Mouse (Mus musculus) adrenal gland, postnatal 10 days (tissue): ENCODE data around the gene Anp32b. TPM values are rescaled to one million over a fixed set of nuclear protein-coding genes. Genes with fewer than 3 reads are reported as not detected.
A peak's percentile ranks its signal among the peaks of the same experiment; 100 is the strongest.

Source experiments
- DNase-seq: peaks from one replicate; pipeline ENCODE4 v3.0.0; 2021; ENCODE audit warnings: mixed read lengths
- long read RNA-seq, 2 experiments: library from polyadenylated mRNA; stranded (forward); transcript quantifications; one replicate each; pipeline ENCODE4 v2.0.0; 2021
- total RNA-seq, 2 experiments: library from RNA; stranded (reverse); gene quantifications; 2 replicates each; pipeline ENCODE4 v1.2.3; 2021

Gene Anp32b
- 100 to 1,000 TPM; 136 to 141 TPM for total RNA-seq
- long read RNA-seq, experiment 1, transcript Anp32b-201 (7 exons, 1,716 nt) = major isoform, 173 of 227 reads
- long read RNA-seq, experiment 1, partial matches to known transcripts = 12 of 227 reads
- long read RNA-seq, experiment 1, other reads (novel, unspliced or antisense) = 42 of 227 reads
- long read RNA-seq, experiment 2, transcript Anp32b-201 (7 exons, 1,716 nt) = major isoform, 87 of 107 reads
- long read RNA-seq, experiment 2, partial matches to known transcripts = 4 of 107 reads
- long read RNA-seq, experiment 2, other reads (novel, unspliced or antisense) = 16 of 107 reads

DNA sequence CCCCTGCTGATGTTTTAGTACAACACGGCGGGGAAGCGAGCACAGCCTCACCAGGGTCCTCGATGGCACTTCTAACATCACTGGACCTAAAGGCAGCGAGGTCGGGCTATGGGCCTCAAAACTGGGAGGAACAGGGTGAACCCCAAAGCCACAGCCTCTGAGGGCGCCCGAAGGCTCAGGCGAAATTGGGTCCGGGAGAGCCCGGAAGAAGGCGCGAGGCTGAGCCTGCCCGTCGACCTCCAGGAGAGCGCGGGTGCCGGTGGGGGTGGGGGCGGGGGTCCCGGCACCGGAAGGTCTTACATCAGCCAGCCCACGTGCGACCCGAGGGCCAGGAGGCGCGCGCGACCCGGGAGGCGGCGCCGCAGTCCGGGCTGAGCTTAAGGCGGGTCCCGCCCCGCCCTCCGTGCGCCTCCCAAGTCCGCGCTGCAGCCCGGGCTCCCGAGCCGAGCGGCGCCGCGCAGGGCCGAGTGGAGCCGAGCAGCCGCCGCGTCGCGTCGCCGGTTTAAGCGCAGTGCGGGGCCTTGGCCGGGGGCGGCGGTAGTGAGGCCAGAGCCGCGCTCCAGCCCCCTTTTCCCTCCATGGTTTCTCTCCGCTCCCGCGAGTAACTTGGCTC, at the start of gene Anp32b:
TSS of gene Anp32b (plus strand) at position 384 of the 613 bp plus-strand sequence.
- peak; percentile 97 for DNase-seq

DNA sequence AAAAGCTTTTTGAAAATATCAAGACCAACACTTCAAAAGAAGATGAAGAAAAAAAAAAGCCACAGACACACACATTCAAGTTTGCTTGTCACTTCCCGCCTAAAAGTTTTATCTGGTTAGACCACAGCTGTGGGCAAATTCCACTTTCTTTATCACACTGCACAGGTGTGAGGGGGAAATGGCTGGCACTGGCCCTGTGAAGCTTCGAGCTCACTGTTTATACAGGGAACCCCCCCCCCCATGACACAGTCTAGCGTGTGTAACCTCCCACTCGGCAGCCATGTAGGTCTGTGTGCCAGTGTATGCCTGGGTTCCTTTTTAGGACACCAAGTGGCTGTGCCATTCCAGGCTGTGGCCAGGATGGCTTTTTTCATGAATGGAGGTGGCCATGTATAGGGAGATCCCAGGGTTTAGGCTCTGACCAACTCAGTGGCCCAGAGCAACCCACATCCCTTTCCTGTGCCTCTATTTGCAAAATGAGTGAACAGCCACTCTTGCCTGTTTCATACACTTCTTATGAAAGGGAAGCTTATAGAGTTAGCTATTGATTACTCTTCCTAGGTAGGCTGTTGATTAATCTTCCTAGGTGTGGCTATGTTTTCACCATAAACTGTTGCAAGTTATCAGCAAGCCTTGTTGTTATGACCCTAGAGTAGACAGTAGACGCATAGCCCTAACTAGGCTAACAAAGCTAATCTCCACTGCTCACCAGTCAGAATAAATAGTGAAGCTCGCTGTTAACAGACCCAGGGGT, 46.5 kb upstream of the Anp32b start:
- no peak for DNase-seq

DNA sequence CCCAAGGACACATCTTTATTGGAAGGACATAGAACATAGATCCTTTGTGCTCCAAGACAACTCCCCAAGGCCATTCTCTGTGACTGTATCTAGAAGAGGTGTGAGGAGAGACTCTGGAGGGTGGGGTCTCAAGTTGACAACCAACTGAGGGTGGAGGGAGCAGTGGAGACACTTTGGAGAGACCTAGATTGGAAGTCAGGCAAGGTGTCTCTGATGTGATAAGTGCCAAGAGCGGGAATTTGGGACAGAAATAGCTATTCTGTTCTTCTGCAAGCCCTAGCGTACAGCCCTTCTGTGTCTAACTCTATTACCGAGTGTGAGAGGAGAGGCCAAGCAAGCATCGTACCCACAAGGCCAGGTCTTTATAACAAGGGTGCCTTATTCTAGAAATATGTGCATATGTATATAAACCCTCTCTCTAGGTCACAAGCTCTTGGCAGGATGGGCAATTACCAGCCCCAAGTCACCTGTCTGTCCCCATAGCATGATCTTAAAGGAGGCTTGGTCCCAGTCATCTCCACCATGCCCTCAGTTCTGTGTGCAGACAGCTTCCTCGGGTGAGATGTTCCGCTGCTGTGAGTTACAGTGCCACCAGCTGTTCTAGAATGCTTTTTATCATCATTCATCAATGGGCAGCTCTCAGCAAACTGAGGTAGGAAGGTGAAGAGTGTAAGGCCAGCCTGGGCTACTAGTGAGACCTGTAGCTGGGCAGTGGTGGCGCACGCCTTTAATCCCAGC, 43.6 kb upstream of the Anp32b start:
- DNase-seq = no peak

DNA sequence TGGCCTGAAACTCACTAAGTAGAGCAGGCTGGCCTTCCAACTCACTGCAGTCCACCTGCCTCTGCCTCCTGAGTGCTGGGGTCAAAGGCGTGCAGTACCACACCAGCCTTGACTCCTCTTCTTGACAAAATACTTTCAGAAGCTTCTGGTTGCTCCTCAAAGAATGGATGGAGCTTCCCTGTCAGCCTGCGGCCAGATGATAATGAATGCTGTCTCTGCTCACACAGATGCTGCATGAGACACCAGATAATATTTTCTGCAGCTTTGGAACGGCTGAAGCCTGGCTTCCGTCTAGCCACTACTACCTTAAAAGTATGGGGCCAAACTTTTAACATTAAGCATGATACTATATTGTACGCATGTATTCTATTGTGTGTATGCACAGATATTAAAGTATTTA, 40.0 kb upstream of the Anp32b start:
- no peak for DNase-seq

DNA sequence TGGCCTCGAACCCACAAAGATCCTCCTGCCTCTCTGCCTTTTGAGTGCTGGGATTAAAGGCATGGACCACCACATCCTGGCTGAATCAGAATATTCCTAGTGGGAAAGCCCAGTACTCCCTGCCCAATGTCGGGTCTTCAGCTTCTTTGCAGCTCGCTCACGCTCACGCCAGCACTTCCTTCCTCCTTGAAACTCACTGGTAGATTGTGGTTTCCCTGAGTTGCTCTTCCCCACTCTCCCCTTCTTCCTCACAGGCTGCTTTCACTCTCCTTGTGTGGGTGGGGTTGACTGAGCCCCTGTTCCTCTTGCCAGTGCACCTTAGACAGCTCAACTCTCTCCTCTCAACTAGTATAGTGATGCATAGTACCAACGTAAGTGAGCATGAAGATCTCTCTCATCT, 39.2 kb upstream of the Anp32b start:
- DNase-seq = no peak

DNA sequence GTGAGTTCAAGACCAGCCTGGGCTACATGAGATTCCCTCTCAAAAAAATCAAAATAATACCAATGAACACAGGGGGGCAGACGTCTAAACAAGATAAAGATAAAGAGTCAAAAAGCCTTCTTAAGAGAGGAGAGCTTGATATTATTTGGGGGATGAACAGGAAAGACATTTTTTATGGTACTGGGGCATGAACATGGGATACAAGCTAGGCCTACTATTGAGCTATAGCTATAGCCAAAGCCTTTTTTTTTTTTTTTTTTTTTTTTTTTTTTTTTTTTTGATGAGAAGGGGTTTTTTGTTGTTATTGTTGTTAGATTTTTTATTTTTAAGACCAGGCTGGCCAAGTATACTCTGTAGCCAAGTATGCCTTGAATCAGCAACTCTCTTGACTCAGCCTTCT, 38.6 kb upstream of the Anp32b start:
- DNase-seq = no peak

DNA sequence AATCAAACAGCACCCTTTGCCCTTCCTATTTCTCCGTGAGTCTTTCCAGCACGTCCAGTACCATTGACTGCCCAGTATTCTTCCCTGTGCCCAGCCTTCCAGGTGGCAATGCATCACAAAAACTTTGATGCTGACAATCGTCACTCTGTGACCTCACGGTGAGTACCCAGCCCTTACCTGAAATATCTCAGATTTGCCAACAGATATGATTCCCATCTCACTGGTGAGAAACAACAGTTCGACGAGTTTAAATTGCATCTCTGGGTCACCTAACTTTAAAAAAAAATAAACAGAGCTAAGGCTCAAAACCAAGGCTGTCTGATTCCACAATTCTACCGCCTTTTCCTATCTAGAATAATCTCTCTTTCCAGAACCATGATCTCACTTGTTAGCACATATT, 37.3 kb upstream of the Anp32b start, which contains the start of gene Hemgn:
TSS of gene Hemgn (minus strand) at position 101 of the 400 bp plus-strand sequence.
- no peak for DNase-seq

DNA sequence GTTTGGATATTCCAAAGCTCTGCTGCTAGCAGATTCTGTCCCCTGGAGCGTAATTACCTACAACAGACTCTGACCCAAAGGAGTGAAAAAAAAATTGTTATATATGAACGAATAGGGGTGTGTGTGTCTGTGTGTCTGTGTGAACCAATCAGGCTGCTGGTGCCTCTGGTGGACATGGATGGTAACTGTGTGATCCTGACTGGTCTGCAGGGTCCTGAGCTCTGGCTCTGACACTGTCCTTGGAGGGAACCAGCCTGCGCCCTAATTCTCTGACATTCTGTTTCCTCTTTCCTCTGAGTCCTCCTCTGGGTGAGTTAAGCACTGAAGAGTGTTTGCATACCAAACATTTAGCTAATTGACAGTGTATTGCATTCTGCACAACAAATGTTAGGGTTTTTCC, 33.2 kb upstream of the Anp32b start:
- DNase-seq = peak; percentile 32

DNA sequence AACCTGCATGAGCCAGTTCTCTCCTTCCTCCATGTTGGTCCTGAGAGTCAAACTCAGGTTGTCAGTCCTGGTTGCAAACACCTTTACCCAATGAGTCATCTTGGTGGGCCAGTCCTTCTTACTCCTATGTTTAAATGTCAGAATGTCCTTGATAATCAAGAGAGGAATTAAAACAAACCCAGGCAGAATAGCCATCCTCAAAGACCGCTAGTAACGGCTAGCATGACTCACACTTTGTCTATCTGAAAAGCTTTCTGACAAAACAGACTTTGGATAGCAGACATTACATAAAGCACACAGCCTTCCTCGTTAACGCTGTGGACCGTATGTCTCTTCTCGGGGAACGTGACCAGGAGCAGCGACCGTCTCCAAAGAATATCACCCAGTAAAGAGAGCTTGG, 31.9 kb upstream of the Anp32b start:
- DNase-seq = no peak

DNA sequence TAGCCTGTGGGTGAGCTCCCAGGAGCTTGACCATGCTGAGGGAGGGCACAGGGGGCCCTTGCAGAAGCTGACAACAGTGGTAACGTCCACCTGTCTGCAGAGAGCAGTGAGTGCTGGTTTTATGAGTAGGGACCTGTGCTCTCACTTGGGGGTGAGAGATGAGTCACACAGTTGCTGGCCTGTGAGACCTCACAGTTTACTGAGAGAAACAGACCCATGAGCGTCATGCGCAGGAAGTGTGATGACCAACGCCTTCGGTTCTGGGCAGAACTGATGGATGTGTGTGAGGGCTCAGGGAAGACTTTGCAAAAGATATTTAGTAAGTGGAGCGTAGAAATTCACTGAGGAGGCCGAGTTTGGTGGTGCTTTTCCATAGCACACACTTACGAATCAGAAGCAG, 28.1 kb upstream of the Anp32b start:
- DNase-seq = no peak

DNA sequence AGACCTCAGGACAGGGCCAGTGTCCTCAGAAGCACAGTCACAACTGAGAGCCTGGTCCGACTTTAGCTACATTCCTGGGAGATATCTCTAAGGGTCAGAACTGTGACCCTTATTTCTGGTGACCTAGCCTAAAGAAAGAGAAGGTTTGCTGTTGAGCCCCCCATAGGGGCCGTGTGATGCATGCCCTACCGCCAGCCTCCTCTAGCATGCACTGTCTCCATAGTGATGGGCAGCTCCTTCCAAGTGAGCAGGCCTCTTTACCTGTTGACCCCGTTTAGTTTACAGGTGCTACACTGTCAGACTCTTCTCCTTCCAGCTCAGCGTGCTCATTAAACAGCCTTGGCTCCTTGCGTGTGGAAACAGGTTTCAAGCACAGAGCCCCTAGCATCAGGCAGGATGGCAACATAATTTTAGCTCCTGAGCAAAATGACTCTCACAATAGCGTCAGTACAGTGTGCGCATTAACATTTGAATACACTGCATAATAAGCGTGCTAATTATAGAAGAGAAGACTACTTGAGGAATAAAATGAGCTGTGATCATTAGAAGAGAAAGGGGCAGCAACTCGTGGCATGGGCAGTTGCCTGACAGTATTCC, 21.7 kb upstream of the Anp32b start:
- no peak for DNase-seq

DNA sequence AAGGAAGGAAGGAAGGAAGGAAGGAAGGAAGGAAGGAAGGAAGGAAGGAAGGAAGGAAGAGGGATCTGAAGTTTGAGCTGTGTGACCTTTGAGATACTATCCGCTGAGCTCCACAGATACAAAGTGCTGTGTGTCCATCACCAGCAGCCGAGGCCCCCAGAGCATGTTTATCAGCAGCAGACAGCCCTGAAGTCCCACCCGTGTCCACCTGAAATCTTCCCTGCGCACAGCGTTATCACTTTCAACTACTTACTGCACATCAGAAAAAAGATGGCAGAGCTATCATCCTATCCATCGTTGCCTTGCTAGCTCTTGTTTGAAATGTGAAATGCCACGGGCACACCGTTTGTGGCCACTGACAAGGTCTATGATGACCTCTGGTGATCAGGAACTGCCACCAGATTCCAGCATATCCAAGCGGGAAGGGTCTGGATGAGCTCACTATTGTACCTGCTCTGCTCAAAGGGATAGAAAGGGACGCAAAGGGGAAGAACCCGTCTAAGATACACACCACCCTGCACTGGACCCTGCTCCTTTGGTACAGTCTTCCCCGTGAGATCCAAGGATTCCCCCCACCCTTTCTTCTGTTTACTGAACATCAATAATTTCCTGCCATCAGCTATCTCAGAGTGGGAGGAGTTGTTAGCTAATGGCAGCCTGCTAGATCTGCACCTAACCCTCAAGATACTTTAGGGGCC, 18.2 kb upstream of the Anp32b start:
- DNase-seq = no peak

DNA sequence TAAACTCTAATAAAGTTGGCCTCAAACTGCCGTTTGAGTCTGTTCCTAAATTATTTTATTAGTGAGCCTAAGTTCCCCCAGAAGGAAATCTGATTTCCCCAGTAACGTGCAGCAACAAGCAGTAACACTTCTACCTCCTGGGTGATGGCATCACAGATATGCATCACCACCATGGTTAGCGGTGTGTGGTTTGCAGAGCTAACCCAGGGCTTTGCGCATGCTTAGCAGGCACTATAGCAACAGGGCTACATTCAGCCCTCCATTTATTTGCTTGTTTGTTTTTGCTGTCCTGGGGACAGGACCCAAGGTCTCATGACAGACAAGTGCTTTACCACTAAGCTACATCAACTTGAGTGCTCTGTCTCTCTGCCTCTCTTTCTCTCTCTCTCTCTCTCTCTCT, 8.2 kb upstream of the Anp32b start:
- DNase-seq = no peak

DNA sequence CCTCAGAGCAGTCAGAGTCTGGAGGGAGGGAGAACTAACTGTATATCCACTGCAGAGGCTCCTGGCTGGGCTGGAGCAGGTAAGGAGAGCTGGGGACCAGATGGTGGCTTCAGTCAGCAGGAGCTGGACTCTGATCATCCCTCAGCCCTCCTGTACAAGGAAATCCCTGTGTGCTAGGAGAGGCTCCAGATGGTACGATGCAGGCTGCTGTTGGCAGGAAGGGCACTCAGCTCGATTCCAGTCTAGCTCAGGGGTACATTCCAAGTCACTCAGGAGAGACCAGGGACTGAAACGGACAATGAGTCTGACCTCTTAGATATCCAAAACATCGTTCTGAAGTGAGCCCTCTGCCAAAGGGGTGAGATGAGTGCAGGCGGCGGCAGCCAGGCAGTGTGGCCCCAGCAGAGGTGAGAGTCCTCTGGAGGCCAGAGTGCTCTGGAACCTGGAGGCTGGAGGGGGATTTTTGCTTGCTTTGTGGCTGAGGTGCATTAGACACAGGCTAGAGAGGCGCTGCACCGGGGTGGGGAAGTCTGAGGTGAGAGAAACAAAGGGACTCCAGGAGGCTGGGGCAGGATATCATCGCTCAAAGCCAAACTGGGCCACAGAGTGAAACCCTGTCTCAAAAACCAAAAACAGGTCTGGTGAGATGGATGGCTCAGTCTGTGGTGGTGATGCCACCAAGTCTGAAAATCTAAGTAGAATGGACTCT, 5.3 kb upstream of the Anp32b start:
- no peak for DNase-seq

DNA sequence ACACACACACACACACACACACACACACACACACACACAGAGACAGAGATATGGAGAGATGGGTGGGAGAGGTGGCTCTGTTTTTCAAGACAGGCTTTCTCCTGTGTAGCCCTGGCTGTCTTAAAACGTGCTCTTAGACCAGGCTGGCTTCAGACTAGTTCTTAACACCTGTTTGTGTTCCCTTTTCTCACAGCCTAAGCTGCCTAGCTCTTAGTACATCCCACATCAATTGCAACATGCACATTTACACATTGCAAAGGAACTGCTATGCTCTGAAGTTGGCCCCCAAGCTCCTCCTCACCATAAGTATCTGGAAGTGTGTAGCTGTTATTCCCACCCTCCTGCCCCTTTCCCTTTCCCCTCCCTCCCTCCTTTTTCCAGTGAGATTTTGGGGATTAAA, 3.2 kb upstream of the Anp32b start:
- no peak for DNase-seq

DNA sequence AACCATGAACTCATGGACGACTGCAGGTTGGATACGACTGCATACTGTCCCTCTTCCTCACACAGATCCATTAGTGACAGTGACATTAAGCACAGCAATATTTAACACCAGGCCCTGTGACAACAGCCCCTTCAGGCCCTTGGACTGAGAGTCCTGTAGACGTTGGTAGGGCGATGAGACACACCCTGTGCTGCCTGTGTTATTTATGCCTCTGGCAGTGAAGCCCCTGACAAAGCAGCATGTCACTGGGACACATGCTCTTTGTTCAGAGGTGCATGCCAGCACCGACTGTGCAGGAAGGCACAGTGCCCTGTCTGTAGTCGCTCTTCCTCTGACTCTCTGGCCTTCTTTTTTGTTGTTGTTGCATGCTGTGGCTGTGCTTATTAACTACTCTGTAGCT, 1.8 kb upstream of the Anp32b start:
- DNase-seq = no peak

DNA sequence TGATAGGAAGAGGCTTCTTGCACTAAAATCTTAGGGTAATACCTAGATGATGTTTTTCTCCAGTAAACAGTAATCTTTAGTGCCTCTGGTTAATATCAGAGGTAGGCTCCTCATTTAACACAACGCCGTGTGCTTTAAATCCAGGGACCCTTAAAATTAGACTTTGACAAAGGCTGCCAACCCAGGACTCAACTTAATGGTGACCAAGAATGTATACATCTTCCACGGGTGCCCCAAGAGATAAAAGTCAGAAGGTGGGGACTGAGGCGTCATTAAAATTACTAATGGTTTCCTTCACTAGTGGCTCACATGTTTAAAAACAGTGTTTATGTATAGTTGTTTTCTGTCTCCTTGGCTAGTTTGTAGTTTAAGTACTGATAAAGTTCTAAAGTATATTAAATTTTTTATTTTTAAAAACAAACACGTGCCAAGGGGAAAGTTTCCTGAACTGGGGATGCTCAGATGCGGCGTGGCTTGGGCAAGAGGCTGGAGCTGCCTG, 633 bp upstream of the Anp32b start:
- no peak for DNase-seq

DNA sequence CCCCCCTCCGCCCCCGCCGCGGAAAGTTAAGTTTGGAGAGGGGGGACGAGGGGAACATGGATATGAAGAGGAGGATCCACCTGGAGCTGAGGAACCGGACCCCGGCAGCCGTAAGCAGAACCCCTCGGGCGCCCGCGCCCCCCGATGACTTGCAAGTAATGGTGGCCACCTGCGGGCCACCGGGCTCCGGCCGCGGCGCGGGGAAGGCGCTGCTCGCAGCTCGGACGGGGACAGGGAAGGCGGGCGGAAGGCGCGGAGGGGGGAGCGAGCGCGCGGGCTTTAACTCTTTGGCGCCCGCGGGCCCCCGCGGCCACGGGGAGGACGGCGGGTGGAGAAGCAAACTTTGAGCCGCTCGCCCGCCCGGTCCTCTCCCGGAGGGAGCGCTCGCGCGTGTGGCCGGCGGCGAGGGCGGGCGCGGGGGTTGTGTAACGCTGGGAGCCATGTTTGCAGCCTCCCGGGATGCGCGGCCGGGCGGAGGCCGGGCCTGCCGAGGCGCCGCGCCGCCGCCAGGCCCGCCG, 597 bp downstream of the Anp32b start:
- peak; percentile 83 for DNase-seq

DNA sequence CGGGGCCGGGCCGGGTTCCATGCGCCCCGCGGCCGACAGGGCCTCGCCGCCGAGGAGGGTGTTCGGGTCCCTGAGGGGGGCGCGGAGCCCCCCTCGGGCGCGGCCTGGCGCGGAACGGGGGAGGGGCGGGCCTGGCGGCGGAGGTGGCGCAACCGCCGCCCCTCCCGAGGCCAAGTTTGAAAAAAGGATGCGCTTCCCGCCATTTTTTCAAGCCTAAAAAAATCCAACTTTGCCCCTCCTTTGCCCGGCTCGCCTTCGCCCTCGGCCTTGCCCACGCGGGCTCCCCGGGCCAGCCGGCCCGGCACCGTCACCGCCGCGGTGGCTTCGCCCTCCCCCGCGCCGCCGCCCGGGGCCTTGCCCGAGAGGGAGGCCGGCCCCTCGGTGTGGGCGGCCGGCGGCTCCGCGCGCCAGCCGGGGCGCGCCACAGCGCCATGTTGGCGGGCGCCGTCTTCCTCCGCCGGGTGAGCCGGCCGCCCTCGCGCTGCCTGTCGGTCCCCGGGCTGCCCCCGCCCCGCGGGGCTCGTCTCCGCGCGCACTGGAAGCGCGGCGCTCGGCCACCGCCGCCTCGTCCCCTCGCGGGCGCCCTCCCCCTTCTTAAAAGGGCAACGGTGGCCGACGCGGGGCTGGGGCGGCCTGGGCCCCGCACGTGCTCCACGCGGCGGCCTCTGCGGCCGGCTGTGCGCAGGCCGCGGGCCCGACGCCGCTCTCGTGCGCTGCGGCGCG, 1.2 kb downstream of the Anp32b start:
- DNase-seq = peak; percentile 82

DNA sequence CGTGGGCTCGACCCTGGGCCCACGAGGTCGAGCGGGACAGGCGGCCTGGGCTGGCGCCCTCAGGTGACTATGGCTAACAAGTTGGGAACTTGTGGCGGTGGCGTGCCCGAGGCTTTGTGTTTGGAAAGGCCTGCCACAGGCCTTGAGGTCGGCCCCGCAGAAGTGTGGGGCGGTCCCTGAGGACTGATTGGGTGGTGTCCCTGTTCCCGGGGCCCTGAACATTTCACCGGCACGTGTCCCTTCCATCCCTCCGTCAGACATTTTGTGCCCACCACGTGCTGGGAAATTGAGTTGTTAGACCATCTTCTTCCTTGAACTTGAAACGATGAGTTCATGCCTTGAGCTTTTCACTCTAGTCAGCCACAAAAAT, 1.8 kb downstream of the Anp32b start:
- DNase-seq = peak; percentile 75
